Comparison of ENCODE assay signal across 9 mouse cellular contexts in the genomic region with DNA sequence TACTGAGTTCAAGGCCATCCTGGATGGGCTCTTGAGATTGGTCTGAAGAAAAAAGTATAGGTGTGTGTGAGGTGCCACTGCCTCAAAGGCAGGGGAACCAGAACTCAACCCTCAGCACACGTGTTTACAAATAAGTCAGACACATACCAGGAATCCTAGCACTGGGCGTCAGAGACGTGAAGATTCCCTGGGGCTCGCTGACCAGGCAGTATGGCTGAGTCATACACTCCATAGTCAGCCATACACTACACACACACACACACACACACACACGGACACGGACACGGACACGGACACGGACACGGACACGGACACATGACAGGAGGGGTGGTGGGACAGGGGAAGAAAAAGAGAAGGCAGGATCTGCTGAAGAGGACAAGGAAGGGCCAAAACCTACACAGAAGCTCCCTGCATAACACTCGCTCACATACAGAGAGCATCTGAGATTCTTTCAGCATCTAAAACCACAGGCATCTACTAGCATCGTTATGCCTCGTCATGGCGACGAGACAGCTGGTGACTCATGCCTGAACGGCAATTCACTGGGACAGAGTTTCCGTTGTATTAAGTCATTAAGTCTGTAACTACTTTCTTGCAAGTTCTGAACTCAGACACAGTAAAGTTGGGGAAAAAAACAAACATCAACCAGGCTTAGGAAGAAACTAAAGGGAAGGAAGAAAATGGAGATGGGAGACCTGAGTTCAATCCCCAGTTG. TPM values are rescaled to one million over a fixed set of nuclear protein-coding genes. Genes with fewer than 3 reads are reported as not detected.
DNase-seq lines count a peak whose midpoint lies in the region; ATAC-seq lines count a peak whose summit lies in the region.
"Had no signal": no experiment of that assay in that cellular context is flagged by ENCODE, and none has a peak within 500 bp of the region (broad histone marks: within the 10 kb centered on the region; RNA-seq: fewer than 3 reads in every experiment).

No protein-coding gene starts in this region.

- no peak overlapping the region for H3K4me3 ChIP-seq in embryonic facial prominence, embryonic 14.5 days (ENCODE audit: low read depth, low read length)
- H3K4me3 ChIP-seq in embryonic facial prominence, embryonic 10.5 days, result no peak overlapping the region
- no peak overlapping the region for H3K4me3 ChIP-seq in macrophage (ENCODE audit: inconsistent target)
- no peak overlapping the region for H3K4me3 ChIP-seq in hindbrain, embryonic 14.5 days (replicated peaks; ENCODE audit: low read length)
- H3K4me3 ChIP-seq: embryonic facial prominence, embryonic 12.5 days had no signal

- H3K9me3 ChIP-seq in embryonic facial prominence, embryonic 14.5 days (ENCODE audit: control insufficient read depth, low read length), result no peaks in the 10 kb centered on the region
- H3K9me3 ChIP-seq in embryonic facial prominence, embryonic 10.5 days, result no peaks in the 10 kb centered on the region
- no peaks in the 10 kb centered on the region for H3K9me3 ChIP-seq in hindbrain, embryonic 14.5 days (ENCODE audit: control insufficient read depth, low read length)
- H3K9me3 ChIP-seq: embryonic facial prominence, embryonic 12.5 days had no signal

- peak; percentile 77 for DNase-seq in embryonic facial prominence, embryonic 14.5 days (ENCODE audit: low spot score)
- no peak for DNase-seq in embryonic facial prominence, embryonic 10.5 days (ENCODE audit: low spot score)
- DNase-seq in 416B (ENCODE audit: low read depth), result peak; percentile 95
- peak; percentile 74 to 82 for DNase-seq in adrenal gland, postnatal 36 days
- DNase-seq in hindbrain, embryonic 14.5 days (ENCODE audit: low spot score), result no peak
- DNase-seq in embryo, embryonic 9.5 days (ENCODE audit: extremely low spot score), result no peak
- DNase-seq in cerebellum, postnatal 14 days, result no peak

- H3K4me2 ChIP-seq in embryonic facial prominence, embryonic 14.5 days (ENCODE audit: low read depth, low read length), result no peak overlapping the region
- no peak overlapping the region for H3K4me2 ChIP-seq in hindbrain, embryonic 14.5 days (replicated peaks)
- H3K4me2 ChIP-seq: embryonic facial prominence, embryonic 12.5 days had no signal

- H3K27ac ChIP-seq in embryonic facial prominence, embryonic 14.5 days (replicated peaks; ENCODE audit: low read depth, low read length), result no peak overlapping the region
- H3K27ac ChIP-seq in embryonic facial prominence, embryonic 10.5 days (replicated peaks), result no peak overlapping the region
- peak overlapping the region; percentile 80 for H3K27ac ChIP-seq in macrophage
- no peak overlapping the region for H3K27ac ChIP-seq in hindbrain, embryonic 14.5 days
- H3K27ac ChIP-seq: embryonic facial prominence, embryonic 12.5 days had no signal

- no peak for ATAC-seq in embryonic facial prominence, embryonic 14.5 days (ENCODE audit: low read depth)
- no peak for ATAC-seq in hindbrain, embryonic 14.5 days (ENCODE audit: low FRiP score)

- 61% methylated on average over 18 of the region's 18 CpGs for WGBS in embryonic facial prominence, embryonic 14.5 days
- WGBS in embryonic facial prominence, embryonic 10.5 days, result 83% methylated on average over 18 of the region's 18 CpGs
- WGBS in macrophage (ENCODE audit: missing documents), result 30% methylated on average over 13 of the region's 18 CpGs
- 71% methylated on average over 18 of the region's 18 CpGs for WGBS in hindbrain, embryonic 14.5 days

- no peaks in the 10 kb centered on the region for H3K36me3 ChIP-seq in embryonic facial prominence, embryonic 14.5 days (ENCODE audit: control insufficient read depth, insufficient read depth, low read length)
- H3K36me3 ChIP-seq in embryonic facial prominence, embryonic 10.5 days (replicated peaks), result no peaks in the 10 kb centered on the region
- H3K36me3 ChIP-seq in macrophage (ENCODE audit: inconsistent target), result no peaks in the 10 kb centered on the region
- no peaks in the 10 kb centered on the region for H3K36me3 ChIP-seq in hindbrain, embryonic 14.5 days (replicated peaks; ENCODE audit: control insufficient read depth, insufficient read depth)
- H3K36me3 ChIP-seq: embryonic facial prominence, embryonic 12.5 days had no signal

- no peaks in the 10 kb centered on the region for H3K79me2 ChIP-seq in macrophage (ENCODE audit: inconsistent target)

- peaks cover 16% of the 10 kb centered on the region; the same call in 1 of the 2 replicates for H3K4me1 ChIP-seq in embryonic facial prominence, embryonic 14.5 days (ENCODE audit: control insufficient read depth, insufficient read depth, low read length)
- H3K4me1 ChIP-seq in embryonic facial prominence, embryonic 10.5 days, result peaks cover 13% of the 10 kb centered on the region
- no peaks in the 10 kb centered on the region for H3K4me1 ChIP-seq in hindbrain, embryonic 14.5 days (replicated peaks; ENCODE audit: control insufficient read depth, insufficient read depth, low read length)
- H3K4me1 ChIP-seq: embryonic facial prominence, embryonic 12.5 days had no signal

- no peak overlapping the region for H3K9ac ChIP-seq in embryonic facial prominence, embryonic 14.5 days (ENCODE audit: low read depth, low read length)
- H3K9ac ChIP-seq in hindbrain, embryonic 14.5 days, result no peak overlapping the region
- H3K9ac ChIP-seq: embryonic facial prominence, embryonic 12.5 days had no signal

- H3K27me3 ChIP-seq in embryonic facial prominence, embryonic 14.5 days (replicated peaks; ENCODE audit: control insufficient read depth, insufficient read depth, low read length), result no peaks in the 10 kb centered on the region
- no peaks in the 10 kb centered on the region for H3K27me3 ChIP-seq in embryonic facial prominence, embryonic 10.5 days (replicated peaks; ENCODE audit: low read depth, poor library complexity, severe bottlenecking)
- H3K27me3 ChIP-seq in hindbrain, embryonic 14.5 days (ENCODE audit: control insufficient read depth, insufficient read depth, low read length), result no peaks in the 10 kb centered on the region
- H3K27me3 ChIP-seq: embryonic facial prominence, embryonic 12.5 days had no signal

RNA-seq across cellular contexts. Expression of a gene that starts 2.5 kb away (rescaled TPM):
- polyA plus RNA-seq in embryonic facial prominence, embryonic 14.5 days (2014; fragmentation: Nextera tagmentation; extraction: Ambion mirVana), result 68.6 and 73.7 TPM in 2 replicates
- polyA plus RNA-seq in embryonic facial prominence, embryonic 10.5 days (2016; fragmentation: Nextera tagmentation; extraction: Ambion mirVana), result 29.2 and 29.3 TPM in 2 replicates
- 100 to 1,000 TPM in 1 of 2 experiments, 10 to 100 TPM in 1; 95.5 to 114 TPM for total RNA-seq in adrenal gland, postnatal 36 days (2021)
- total RNA-seq in macrophage (2018; cell fraction: chromatin; rRNA removed), result 1,000 to 10,000 TPM in 19 of 26 experiments, 100 to 1,000 TPM in 7; 688 to 3,418 (median 1,422) TPM
- 100 to 1,000 TPM; 187 to 587 (median 339) TPM for total RNA-seq in macrophage (2018; cell fraction: cytosol; rRNA removed)
- total RNA-seq in macrophage (2018; cell fraction: nucleus; rRNA removed), result 1,000 to 10,000 TPM in 10 of 26 experiments, 100 to 1,000 TPM in 16; 382 to 1,913 (median 872) TPM
- polyA plus RNA-seq in macrophage (2018), result 294 to 476 TPM (median 316 TPM) in 3 replicates
- polyA plus RNA-seq in hindbrain, embryonic 14.5 days (2014; fragmentation: Nextera tagmentation; extraction: Ambion mirVana), result 19.6 and 24.7 TPM in 2 replicates

RNA-seq across cellular contexts. Expression of a gene that starts 32.4 kb away (rescaled TPM):
- polyA plus RNA-seq in embryonic facial prominence, embryonic 14.5 days (2014; fragmentation: Nextera tagmentation; extraction: Ambion mirVana), result 1.8 and 2.1 TPM in 2 replicates
- polyA plus RNA-seq in embryonic facial prominence, embryonic 10.5 days (2016; fragmentation: Nextera tagmentation; extraction: Ambion mirVana), result 3.0 and 3.5 TPM in 2 replicates
- total RNA-seq in adrenal gland, postnatal 36 days (2021), result 1 to 10 TPM; 4.7 to 6.2 TPM
- 10 to 100 TPM in 9 of 26 experiments, 1 to 10 TPM in 16, under 1 TPM in 1; 0.81 to 20.7 (median 8.2) TPM for total RNA-seq in macrophage (2018; cell fraction: chromatin; rRNA removed)
- total RNA-seq in macrophage (2018; cell fraction: cytosol; rRNA removed), result 1 to 10 TPM in 18 of 26 experiments, under 1 TPM in 8; 0.28 to 5.3 (median 2.3) TPM
- total RNA-seq in macrophage (2018; cell fraction: nucleus; rRNA removed), result 10 to 100 TPM in 1 of 26 experiments, 1 to 10 TPM in 23, under 1 TPM in 2; 0.61 to 15.0 (median 3.5) TPM
- polyA plus RNA-seq in macrophage (2018), result 1.9 to 4.8 TPM (median 2.1 TPM) in 3 replicates
- polyA plus RNA-seq in hindbrain, embryonic 14.5 days (2014; fragmentation: Nextera tagmentation; extraction: Ambion mirVana), result 4.1 and 4.4 TPM in 2 replicates

Comparison
In these comparisons a context has a peak if more than half of its experiments do, and no peak if none do; other contexts are left out.
1. DNase-seq: peak in embryonic facial prominence, embryonic 14.5 days (single experiment), 416B (single experiment) and adrenal gland, postnatal 36 days (2 of 2); none in embryonic facial prominence, embryonic 10.5 days (single experiment), hindbrain, embryonic 14.5 days (single experiment), embryo, embryonic 9.5 days (single experiment) and cerebellum, postnatal 14 days (0 of 2).